Mouse (Mus musculus) C2C12 (cell line): ENCODE measurements around the gene Prss36. TPM values are rescaled to one million over a fixed set of nuclear protein-coding genes. Genes with fewer than 3 reads are reported as not detected.

Experiments
- H3K27me3 ChIP-seq: one replicate; pipeline ENCODE4 v1.6.1; 2011; ENCODE audit not compliant: control insufficient read depth, insufficient read depth, insufficient read length
- H3K36me3 ChIP-seq: one replicate; pipeline ENCODE4 v1.6.1; 2011; ENCODE audit not compliant: control insufficient read depth, insufficient read depth
- H3K4me3 ChIP-seq: one replicate; pipeline ENCODE4 v1.5.1; 2011; ENCODE audit warnings: mild to moderate bottlenecking, control low read depth; ENCODE audit not compliant: poor library complexity, insufficient read depth, severe bottlenecking
- H3K79me2 ChIP-seq: one replicate; pipeline ENCODE4 v1.6.1; 2011; ENCODE audit not compliant: control insufficient read depth, insufficient read depth
- H3K79me3 ChIP-seq: one replicate; pipeline ENCODE4 v1.6.1; 2011; ENCODE audit warnings: low read depth, control low read depth
- H3ac ChIP-seq: one replicate; pipeline ENCODE3; 2011; ENCODE audit warnings: low read depth; ENCODE audit not compliant: control insufficient read depth, insufficient read length
- USF1 ChIP-seq: IDR thresholded peaks from one replicate; pipeline ENCODE4 v1.6.1; 2011; ENCODE audit warnings: low read depth, mild to moderate bottlenecking, control low read depth, moderate library complexity
- polyA plus RNA-seq: library from polyadenylated mRNA; unstranded; fragments of >200 nt; fragmentation: generic; extraction: Trizol; gene quantifications from one replicate; pipeline ENCODE4 v1.2.1, GENCODE M21; 2012; ENCODE audit warnings: missing spikeins

Prss36 gene
- polyA plus RNA-seq, 1 experiment = 4.7 TPM

- no peaks in the 10 kb centered on the region for H3K27me3 ChIP-seq
- no peak for TF ChIP-seq USF1
- H3ac ChIP-seq = no peak overlapping the region
- peaks cover 30% of the 10 kb centered on the region for H3K36me3 ChIP-seq
- H3K79me3 ChIP-seq = peaks cover 6% of the 10 kb centered on the region
- no peak overlapping the region for H3K4me3 ChIP-seq
- H3K79me2 ChIP-seq = peaks cover 50% of the 10 kb centered on the region
These were observed 60.6 kb downstream of the Prss36 start for GRCm38 (mm10) chr7:127885951-127886350.

Other genes with a start within 250 kb of the Prss36 start
- gene Bcl7c, start 237.8 kb downstream of the Prss36 start, polyA plus RNA-seq = 132 TPM
- 9.2 TPM for gene Ctf1, start 234.0 kb downstream of the Prss36 start, polyA plus RNA-seq
- 0.13 TPM for gene Ctf2, start 214.6 kb downstream of the Prss36 start, polyA plus RNA-seq
- gene Fbxl19, start 202.2 kb downstream of the Prss36 start, polyA plus RNA-seq = 26.9 TPM
- gene Orai3, start 176.9 kb downstream of the Prss36 start, polyA plus RNA-seq = 15.0 TPM
- gene Setd1a, start 170.1 kb downstream of the Prss36 start, polyA plus RNA-seq = 20.9 TPM
- gene Gm49388, start 161.1 kb downstream of the Prss36 start, polyA plus RNA-seq = 1.4 TPM
- 8.3 TPM for gene Hsd3b7, start 146.1 kb downstream of the Prss36 start, polyA plus RNA-seq
- 50.8 TPM for gene Stx4a, start 122.4 kb downstream of the Prss36 start, polyA plus RNA-seq
- gene Stx1b, start 122.2 kb downstream of the Prss36 start, polyA plus RNA-seq = 0.01 TPM
- gene Zfp646, start 70.5 kb downstream of the Prss36 start, polyA plus RNA-seq = 15.2 TPM
- 12.1 TPM for gene Zfp668, start 69.9 kb downstream of the Prss36 start, polyA plus RNA-seq
- gene Prss53, start 55.8 kb downstream of the Prss36 start, polyA plus RNA-seq = 0.50 TPM
- not detected for gene Gm21974, start 51.3 kb downstream of the Prss36 start, polyA plus RNA-seq
- gene Vkorc1, start 51.1 kb downstream of the Prss36 start, polyA plus RNA-seq = 82.3 TPM
- gene Bckdk, start 42.6 kb downstream of the Prss36 start, polyA plus RNA-seq = 52.4 TPM
- 18.7 TPM for gene Kat8, start 34.2 kb downstream of the Prss36 start, polyA plus RNA-seq
- gene Prss8, start 16.6 kb downstream of the Prss36 start, polyA plus RNA-seq = not detected
- gene Fus, start 20.7 kb upstream of the Prss36 start, polyA plus RNA-seq = 468 TPM
- 0.16 TPM for gene Pycard, start 47.1 kb upstream of the Prss36 start, polyA plus RNA-seq
- 0.83 TPM for gene Trim72, start 57.2 kb upstream of the Prss36 start, polyA plus RNA-seq
- gene Itgam, start 115.9 kb upstream of the Prss36 start, polyA plus RNA-seq = not detected
- gene Gm49368, start 116.0 kb upstream of the Prss36 start, polyA plus RNA-seq = not detected
- gene Itgax, start 182.8 kb upstream of the Prss36 start, polyA plus RNA-seq = not detected
- gene Itgad, start 207.7 kb upstream of the Prss36 start, polyA plus RNA-seq = not detected